Mouse (Mus musculus) spleen, adult 12 weeks (tissue): ENCODE data around the gene Popdc3.
"Not testable (repeated sequence)": the region's sequence is repeated elsewhere in the genome, so short reads cannot be mapped to it uniquely, and the experiment has no call there.

Experiments
- DNase-seq: peaks from one replicate; pipeline ENCODE4 v3.0.0; 2022; ENCODE audit warnings: low spot score

Popdc3 gene

DNA sequence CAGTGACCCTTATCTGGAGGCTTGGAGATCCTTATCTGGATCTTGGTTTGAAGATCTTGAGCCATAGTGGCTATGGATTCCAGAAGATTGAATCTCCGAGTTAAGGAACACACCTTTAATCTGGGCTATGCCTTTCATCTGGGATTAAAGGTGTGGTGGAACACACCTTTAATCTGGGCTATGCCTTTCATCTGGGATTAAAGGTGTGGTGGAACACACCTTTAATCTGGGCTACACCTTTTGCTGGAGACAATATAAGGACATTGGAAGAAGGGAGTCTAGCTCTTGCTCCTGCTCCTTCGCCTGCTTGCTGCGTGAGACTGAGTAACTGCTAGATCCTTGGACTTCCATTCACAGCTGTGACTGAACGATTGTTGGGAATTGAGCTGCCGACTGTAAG is at the start of gene Popdc3:
TSS of gene Popdc3 (plus strand) at position 301 of the 400 bp plus-strand sequence.
- not testable (repeated sequence) for DNase-seq

GRCm38 (mm10) chr10:45129105-45129504 is 48.8 kb upstream of the Popdc3 start:
- no peak for DNase-seq

DNA sequence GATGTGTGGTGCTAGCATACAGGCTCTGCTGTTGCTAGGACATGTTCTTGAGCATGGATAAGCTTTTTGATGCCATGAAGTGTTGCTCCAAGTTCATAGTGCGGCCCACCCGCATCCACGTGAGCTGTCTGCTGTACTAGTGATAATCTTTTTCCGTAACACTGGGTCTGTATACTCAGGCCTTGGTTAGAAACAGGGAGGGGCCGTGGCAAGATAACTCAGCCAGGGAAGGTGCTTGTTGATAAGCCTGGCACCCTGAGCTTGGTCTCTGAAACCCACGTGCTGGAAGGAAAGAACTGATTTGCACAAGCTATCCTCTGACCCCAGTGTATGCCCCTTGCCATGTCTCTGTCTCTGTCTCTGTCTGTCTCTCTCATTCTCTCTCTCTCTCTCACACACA is 47.9 kb upstream of the Popdc3 start:
- DNase-seq = no peak

DNA sequence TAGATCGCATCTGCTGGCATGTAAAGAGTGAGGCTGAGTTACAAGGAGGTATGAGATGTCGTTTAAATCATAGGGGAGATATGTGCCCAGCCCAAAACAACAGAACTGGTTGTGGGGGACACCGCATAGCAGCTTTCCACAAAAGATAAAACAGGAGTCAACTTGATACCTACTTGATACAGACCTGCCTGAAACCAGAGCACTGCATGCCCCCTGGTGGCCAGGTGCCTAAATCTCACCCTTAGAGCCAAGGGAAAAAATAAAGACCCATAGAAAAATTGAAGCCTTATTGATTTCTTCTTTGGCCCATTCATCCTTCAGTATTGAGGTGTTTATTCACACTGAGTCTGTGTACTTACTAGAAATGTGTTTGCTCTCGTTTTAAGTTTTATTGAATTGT is 45.5 kb upstream of the Popdc3 start:
- DNase-seq = peak; percentile 19

- DNase-seq = no peak
These were observed 41.1 kb upstream of the Popdc3 start for GRCm38 (mm10) chr10:45136806-45137205.

- no peak for DNase-seq
These were observed 38.0 kb upstream of the Popdc3 start for GRCm38 (mm10) chr10:45139910-45140309.

DNA sequence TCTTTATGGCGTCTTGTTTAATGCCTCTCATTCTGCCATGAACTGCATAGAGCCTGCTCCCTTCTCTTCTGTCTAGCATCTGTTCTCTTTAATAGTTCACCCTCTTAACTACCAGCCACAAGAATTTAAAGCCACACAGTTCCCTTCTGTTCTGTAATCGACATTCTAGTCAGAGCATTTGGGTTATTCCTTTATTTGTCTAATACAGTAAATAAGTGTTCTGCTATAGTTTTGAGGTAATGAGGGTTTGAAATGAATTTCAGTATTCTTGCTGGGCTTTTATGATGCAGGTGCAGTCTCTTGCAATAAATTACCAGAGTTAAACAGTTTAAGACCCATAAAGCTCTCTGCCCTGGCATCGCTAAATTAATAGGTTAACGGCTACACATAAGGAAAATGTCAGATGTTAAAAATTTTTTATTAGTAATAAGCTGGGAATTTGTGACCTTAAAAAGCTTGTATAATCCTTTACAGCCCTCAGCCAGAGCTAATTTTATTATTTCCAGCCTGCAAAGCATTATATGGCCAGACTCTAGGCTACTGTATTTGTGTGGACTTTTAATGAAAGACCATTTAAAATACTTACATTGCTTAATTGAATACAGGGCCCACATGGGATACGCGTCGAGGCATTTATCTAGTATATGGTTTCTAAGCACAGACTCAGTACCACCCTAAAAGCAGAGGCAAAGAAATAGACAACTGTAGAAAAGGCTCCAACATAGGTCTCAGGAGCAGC is 37.3 kb upstream of the Popdc3 start:
- no peak for DNase-seq

DNA sequence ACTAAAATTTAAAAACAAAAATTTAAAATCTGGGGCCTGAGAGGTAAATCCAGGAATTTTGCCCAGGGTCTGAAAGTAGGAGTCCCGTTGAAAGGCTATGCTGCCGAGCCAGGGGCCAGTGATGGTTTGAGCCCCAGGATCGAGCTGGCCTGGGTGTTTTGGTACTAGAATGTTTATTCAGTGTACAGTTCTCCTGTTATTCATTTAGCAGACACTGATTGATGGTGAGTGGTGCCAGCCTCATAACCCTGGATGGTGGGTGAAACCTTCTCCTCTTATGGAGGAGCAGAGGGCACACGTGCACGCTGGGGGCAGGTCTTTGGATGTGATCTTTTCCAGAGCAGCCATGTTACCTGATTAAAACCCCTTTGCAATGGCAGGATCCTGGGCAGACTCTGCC is 35.5 kb upstream of the Popdc3 start:
- DNase-seq = no peak

- DNase-seq = no peak
These were observed 33.7 kb upstream of the Popdc3 start for GRCm38 (mm10) chr10:45144038-45144817.

- no peak for DNase-seq
These were observed 31.1 kb upstream of the Popdc3 start for GRCm38 (mm10) chr10:45146821-45147220.

DNA sequence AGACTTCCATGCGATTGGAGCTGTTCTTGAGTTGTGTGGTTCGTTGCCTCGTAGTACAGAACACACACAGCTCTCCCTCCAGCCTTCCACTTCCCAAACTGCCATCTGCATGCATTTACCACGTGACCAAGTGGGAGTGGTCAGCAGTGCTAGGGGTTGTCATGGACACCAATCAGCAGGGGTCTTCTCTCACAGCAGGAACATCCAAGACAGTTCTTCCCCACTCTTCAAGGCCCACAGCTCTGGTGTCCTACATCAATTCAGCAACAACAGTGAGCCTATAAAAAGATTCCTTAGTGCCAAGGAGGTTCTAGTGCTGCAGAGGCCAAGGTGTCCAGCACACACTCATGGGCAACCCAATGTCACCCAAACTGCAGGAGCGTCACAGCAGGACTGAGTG is 26.8 kb upstream of the Popdc3 start:
- no peak for DNase-seq

GRCm38 (mm10) chr10:45151771-45152692 is 25.9 kb upstream of the Popdc3 start:
- no peak for DNase-seq

GRCm38 (mm10) chr10:45154557-45155060 is 23.3 kb upstream of the Popdc3 start:
- no peak for DNase-seq

DNA sequence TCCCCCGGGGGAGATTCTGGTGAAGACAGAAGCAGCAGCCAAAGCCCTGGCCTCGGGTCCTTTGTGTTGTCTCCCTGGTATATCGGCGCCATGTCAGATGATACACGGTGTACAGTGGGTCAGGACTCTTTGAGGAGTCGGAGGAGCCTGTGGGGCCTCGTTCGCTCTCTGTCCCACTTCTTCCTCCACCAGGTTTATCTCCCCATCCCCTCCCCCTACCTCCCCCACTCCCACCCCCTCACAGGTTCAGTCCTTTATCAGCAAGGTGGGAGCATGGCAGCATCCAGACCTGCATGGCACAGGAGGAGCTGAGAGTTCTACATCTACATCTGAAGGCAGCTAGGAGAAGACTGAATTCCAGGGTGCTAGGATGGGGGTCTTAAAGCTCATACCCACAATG is 12.0 kb upstream of the Popdc3 start:
- DNase-seq = no peak

DNA sequence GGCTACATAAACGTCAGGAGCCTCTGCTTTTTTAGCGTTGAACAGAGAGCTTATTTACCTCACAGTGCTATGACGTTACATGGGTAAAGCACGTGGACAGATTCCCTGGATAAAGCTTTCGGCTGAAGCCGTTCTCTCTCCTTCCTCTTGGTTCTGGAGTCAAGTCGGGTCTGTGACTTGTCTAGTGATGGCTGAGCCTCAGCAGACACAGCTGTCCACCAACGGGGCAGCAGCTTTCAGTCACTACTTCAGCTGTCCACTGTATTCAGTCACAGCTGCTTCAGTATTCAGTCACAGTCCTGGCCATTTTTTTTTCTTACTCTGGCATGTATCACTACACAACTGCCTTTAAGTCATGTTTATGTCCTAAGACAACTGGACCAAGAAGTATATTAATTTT is 4.0 kb upstream of the Popdc3 start:
- no peak for DNase-seq

- no peak for DNase-seq
These were observed 3.6 kb upstream of the Popdc3 start for GRCm38 (mm10) chr10:45174345-45174744.

- no peak for DNase-seq
These were observed 2.9 kb downstream of the Popdc3 start for GRCm38 (mm10) chr10:45180677-45181326.

- no peak for DNase-seq
These were observed 3.4 kb downstream of the Popdc3 start for GRCm38 (mm10) chr10:45181344-45181743.

DNA sequence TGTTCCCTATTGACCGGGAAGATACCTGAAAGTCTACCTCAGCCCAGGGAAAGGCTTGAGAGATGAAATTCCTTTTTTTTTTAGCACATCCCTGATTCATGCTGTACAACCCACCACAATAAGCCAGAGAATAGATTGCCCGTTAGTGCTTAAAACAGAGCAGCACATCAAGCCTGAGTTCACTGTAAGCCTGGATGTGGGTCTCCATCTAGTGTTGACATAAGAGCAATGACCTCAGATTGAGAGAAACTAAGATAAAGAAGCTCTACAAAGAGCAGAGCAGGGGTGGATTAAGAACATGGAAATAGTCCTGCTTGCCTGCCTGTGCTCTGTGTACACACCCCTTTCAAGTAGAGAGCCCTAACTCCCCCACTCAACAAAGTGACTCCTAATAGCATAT is 7.6 kb downstream of the Popdc3 start:
- no peak for DNase-seq

- no peak for DNase-seq
These were observed 15.7 kb downstream of the Popdc3 start for GRCm38 (mm10) chr10:45193330-45194310.
